Mouse (Mus musculus): ENCODE measurements around the gene Apol8.
"Not testable (repeated sequence)": the region's sequence is repeated elsewhere in the genome, so short reads cannot be mapped to it uniquely, and the experiment has no call there.

Gene Apol8

GRCm38 (mm10) chr15:77755132-77755531 is 1.7 kb downstream of the Apol8 start:
- no peak for DNase-seq (ENCODE audit: extremely low read depth, low read depth, low spot score)

DNA sequence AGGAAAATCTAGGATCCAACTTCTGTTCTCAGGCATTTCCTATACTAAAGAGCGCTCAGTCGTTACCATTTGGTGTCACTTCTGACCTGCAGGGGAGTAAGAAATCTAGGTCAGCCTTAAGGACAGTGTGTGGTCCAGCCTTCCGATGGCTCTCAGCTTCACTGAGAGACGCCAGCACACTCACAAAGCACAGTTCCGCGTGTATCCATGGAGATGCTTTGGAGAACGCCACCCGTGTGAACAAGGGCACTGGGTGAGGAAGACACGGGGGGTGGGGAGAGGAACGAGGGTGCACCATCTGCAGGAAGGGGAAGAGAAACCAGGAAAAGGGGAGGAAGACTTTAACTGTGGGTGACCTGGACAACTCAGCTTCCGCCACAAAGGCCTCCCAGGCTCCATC is 4.4 kb downstream of the Apol8 start:
- DNase-seq (ENCODE audit: extremely low read depth, low read depth, low spot score): no peak

DNA sequence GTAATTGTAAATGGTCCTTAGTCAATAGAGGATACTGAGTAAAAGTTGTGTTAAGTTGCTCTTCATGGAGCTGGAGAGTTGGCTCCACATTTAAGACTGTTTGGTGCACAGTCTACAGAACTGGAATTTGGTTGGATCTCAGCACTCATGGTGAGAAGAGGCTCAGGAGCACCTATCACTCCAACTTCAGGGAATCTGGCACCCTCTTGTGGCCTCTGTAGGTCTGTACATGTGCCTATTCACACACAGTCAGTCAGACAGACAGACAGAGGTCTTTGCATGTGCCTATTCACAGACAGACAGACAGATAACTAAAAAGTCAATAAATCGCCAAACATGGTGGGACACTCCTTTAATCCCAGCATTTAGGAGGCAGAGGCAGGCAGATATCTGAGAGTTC is 6.3 kb downstream of the Apol8 start:
- no peak for DNase-seq (ENCODE audit: extremely low read depth, low read depth, low spot score)

DNA sequence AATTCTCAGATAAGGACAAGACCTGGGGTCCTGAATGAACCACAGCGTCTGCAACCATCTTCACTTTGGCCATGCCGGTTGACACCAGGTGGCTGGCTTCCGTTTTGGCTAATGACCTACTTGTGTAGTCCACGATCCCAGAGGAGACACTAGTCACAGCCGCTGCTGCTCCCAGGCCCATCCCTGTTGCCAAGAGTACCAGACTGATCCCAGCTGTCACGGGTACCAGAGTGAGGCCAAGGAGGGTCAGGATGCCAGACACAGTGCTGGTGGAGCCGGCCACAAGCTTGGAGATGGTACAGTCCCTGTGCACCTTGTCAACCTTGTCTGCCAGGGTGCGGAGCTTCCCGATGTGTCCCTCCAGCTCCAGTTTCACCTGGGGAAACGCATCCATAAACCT is 7.1 kb downstream of the Apol8 start:
- no peak for DNase-seq (ENCODE audit: extremely low read depth, low read depth, low spot score)

DNA sequence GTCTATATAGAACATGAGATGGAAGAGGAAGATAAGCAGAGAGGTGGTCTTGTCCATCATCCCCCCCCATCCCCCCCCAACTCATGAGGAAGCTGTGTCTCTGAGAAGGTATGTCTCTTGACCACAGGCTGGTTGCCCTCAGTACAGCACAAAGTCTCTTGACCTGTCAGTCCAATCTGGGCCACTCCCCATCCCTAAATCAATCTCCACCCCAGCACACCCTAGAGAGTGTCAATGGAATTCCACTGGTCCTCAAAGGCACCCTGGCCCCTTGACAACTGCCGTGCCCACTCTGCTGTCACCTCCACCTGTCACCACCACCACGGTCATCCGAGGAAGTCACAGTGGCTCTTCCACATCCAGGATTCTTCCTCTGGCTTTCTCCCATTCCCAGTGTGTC is 8.4 kb downstream of the Apol8 start:
- DNase-seq (ENCODE audit: extremely low read depth, low read depth, low spot score): no peak

- DNase-seq (ENCODE audit: extremely low read depth, low read depth, low spot score): no peak
These were observed 10.5 kb downstream of the Apol8 start for GRCm38 (mm10) chr15:77746326-77746725.

- no peak for DNase-seq (ENCODE audit: extremely low read depth, low read depth, low spot score)
These were observed 11.7 kb downstream of the Apol8 start for GRCm38 (mm10) chr15:77745081-77745480.

DNA sequence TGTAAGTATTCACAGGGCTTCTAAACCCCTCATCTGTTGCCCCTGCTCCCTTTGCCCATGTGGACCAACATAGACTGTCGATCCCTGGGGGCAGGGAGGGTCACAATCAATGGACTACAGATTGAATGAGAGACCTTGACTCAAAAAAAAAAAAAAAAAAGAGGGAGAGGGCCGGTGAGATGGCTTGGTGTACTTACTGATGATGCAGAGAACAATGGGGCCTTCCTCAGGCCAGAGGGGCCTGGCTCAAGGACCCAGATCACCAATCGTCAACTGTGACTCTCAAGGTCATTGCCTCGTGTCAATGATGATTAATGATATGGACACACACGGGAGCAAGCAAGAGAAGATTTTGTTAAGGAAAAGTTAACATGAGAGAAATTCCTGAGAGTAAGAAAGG is 12.2 kb downstream of the Apol8 start:
- DNase-seq (ENCODE audit: extremely low read depth, low read depth, low spot score): no peak

- not testable (repeated sequence) for DNase-seq (ENCODE audit: extremely low read depth, low read depth, low spot score)
These were observed 15.2 kb downstream of the Apol8 start for GRCm38 (mm10) chr15:77741556-77741955.

GRCm38 (mm10) chr15:77740511-77741297 is 16.1 kb downstream of the Apol8 start:
- DNase-seq (ENCODE audit: extremely low read depth, low read depth, low spot score): no peak

DNA sequence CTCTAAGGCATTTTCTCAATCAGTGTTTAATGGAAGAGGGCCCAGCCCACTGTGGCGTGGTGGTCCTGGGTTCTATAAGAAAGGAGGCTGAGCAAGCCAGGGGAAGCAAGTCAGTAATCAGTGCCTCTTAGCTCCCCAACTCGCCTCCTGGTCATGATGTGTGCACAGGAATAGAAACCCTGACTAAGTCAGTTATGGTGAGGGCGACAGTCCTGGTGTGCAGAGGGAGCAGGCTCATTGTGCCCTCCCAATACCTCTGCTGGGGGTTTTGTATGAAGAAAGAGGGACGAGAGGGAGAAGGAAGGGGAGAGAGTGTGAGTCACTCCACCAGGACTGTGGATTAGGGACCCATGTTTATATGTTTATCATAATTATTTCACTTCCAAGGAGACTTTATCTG is 22.9 kb downstream of the Apol8 start:
- not testable (repeated sequence) for DNase-seq (ENCODE audit: extremely low read depth, low read depth, low spot score)

DNA sequence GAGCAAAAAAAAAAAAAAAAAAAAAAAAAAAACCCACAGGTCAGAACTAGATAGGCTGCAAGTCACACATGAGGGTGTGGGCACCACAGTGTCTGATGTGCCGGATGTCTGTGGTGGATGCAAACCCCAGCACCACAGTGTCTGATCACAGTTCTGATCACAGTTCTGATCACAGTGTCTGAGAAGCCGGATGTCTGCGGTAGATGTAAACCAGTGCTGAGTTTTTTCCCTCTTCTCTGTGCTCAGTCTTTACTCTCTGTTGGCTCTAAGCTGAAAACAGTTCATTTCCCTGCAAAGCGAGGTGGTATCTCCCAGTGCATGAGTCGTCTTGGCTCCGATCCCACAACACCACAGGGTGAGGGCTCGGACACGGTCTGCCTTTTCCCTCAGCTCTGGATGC is 23.4 kb downstream of the Apol8 start:
- not testable (repeated sequence) for DNase-seq (ENCODE audit: extremely low read depth, low read depth, low spot score)

GRCm38 (mm10) chr15:77732851-77733250 is 24.0 kb downstream of the Apol8 start:
- DNase-seq (ENCODE audit: extremely low read depth, low read depth, low spot score): not testable (repeated sequence)

DNA sequence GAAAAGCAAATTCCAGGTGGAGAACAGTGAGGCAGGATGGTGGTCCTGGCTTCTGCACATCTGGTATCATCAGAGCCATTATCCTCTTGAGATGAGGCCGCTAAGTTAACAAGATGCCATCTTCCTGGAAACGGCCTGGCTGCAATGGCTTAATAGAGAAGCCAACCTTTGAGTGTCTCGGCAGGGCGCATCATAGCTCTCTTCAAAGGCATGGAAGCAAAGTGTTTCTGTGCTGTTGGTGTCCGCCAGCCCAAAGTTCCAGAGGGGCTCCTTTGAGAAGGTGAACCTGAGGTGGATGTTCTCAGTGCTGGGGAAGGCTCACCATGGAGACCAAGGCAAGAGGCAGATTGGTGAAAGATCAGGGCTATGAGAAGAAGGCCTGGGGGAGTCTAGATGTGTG is 25.2 kb downstream of the Apol8 start:
- DNase-seq (ENCODE audit: extremely low read depth, low read depth, low spot score): no peak

GRCm38 (mm10) chr15:77728739-77729138 is 28.1 kb downstream of the Apol8 start, which contains the start of gene Apol9b:
Apol9b (plus strand) TSS chr15:77729039.
- not testable (repeated sequence) for DNase-seq (ENCODE audit: extremely low read depth, low read depth, low spot score)

DNA sequence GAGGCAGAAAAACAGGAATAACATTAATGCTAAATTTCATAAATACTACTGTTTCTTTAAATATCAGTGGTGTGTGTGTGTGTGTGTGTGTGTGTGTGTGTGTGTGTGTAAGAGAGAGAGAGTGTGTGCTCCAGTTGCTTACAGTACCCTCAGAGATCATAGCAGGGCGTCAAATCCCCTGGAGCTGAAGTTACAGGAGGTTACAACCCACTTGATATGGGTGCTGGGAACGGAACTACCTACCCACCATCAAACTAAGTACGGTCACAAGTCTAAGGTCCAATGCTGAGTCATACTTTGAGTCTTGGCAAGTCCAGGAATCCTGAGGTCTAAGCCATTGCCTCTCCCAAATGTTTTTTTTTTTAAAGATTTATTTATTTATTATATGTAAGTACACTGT is 29.1 kb downstream of the Apol8 start:
- DNase-seq (ENCODE audit: extremely low read depth, low read depth, low spot score): not testable (repeated sequence)

DNA sequence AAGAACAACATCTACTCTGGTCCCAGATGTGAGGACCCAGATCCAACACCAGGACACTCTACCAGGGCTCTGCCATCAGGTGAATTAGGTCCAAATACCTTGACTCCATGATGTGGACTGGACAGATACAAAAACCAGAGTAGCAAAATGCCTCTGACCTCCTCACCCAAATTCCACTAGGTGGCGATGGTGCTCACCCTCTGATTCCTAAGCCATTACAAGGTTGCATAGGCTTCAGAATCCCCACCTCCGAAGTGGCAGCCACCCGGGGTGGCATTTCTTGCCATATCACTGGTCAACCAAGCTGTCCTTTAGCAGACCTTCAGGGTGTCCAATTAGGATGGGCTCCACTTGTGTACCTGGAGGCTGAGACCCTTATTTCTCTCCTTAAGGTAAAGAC is 29.7 kb downstream of the Apol8 start:
- not testable (repeated sequence) for DNase-seq (ENCODE audit: extremely low read depth, low read depth, low spot score)

- not testable (repeated sequence) for DNase-seq (ENCODE audit: extremely low read depth, low read depth, low spot score)
These were observed 31.3 kb downstream of the Apol8 start for GRCm38 (mm10) chr15:77725393-77726020.

DNA sequence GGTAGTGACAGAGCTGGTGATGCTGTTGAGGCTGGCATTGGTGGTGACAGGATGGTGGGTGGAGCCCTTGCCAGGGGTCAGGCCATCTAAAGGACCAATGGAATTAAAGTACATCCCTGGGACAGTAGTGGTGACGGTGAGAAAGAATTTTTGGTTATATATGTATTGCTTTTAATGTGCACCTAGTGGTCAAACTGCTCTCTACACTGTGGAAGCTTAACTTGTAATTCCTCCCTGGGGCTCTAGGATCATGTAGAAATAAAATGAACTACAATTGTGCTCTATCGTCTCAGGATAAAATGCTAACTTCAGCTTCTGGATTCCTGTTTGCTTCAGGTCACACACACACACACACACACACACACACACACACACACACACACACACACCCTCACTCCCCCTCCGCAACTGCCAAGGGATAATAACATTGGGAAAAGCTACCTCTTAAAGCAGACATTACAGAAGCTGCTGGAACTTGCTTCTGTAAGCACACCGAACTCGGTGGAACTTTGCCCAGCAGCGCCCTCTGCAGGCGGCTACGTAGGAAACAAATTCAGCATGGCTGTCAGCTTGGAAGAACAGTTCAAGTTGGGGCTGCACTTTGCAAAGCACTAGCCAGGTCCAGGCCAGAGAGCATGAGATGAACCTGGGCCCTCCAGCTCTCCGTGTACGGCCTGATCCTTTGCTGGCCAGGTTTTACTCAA is 32.4 kb downstream of the Apol8 start:
- DNase-seq (ENCODE audit: extremely low read depth, low read depth, low spot score): not testable (repeated sequence)

DNA sequence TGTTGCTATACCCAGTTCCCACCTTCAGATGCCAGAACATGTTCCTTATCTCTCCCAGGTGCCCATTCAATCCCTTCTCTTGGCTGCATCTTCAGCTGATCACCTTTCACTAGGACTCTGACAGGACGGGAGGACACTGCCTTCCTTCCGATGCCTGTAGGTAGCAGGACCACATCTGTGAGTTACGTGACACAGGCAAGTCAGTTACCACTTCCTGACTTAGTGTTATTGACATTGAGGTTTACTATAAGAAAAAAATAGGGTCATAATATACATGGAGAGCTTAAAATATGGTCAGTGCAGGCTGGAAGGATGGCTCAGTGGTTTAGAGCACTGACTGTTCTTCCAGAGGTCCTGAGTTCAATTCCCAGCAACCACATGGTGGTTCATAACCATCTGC is 35.3 kb downstream of the Apol8 start:
- not testable (repeated sequence) for DNase-seq (ENCODE audit: extremely low read depth, low read depth, low spot score)

GRCm38 (mm10) chr15:77718240-77718639 is 38.6 kb downstream of the Apol8 start:
- DNase-seq (ENCODE audit: extremely low read depth, low read depth, low spot score): not testable (repeated sequence)

DNA sequence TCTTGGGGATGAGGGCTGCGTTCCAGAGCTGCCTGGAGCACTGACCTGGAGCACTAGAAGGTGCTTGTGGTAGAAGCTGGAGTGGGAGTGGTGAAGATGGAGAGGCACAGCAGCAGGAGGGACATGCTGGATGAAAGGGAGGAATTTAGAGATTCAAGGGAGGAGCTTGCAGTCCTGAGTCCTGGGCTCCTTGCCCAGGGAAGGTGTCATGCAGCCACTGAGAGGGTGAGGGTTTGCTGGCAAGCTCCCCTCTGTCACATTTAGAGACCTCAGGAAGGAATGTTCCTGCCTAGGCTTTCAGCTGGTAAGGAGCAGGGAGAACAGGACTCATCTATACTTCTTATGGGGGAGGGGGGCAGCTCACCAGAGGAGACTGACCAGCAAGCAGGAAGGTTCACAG is 47.9 kb downstream of the Apol8 start:
- not testable (repeated sequence) for DNase-seq (ENCODE audit: extremely low read depth, low read depth, low spot score)

Measured in fat pad, adult 2 months (tissue).